Mouse (Mus musculus): Measurements from ENCODE around the gene Il1r1.
"Not testable (repeated sequence)": the region's sequence is repeated elsewhere in the genome, so short reads cannot be mapped to it uniquely, and the experiment has no call there.

The Il1r1 gene

DNA sequence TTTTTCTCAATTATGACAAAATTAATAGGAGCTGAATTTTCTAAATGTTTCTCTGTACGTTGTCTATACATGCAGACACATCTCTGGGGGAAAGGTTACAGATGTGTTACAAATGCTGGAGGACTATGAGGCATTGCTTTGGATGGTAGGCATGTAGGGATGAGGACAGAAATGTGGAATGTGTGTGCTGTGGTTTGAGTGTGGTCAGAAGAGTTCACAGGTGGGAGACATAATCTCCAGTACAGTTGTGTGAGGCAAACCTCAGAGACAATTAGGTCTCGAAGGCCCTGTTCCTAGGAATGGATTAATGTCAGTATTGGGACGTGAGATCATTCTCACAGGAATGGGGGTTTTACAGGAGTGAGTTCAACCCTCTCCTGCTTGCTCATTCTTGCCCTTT is 47.3 kb downstream of the Il1r1 start:
- DNase-seq = no peak

DNA sequence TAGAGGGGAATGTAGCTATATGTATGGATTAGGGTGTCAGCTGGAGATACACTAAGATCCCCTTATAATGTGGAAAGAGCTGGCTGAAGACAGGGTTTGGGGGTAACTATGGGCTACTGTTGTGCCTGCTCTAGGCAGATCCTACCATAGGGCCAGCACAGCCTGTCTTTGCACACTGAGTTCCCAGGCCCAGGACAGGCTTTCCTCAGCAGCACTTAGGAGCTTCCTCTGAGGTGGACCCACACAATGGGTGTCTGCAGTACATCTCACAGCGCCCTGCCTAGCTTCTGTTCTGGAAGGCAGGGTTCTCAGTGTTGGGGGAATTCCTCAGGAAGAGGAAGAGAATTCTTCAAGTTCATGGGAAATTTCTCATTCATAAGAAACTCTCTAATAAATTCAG is 48.6 kb downstream of the Il1r1 start:
- no peak for DNase-seq

DNA sequence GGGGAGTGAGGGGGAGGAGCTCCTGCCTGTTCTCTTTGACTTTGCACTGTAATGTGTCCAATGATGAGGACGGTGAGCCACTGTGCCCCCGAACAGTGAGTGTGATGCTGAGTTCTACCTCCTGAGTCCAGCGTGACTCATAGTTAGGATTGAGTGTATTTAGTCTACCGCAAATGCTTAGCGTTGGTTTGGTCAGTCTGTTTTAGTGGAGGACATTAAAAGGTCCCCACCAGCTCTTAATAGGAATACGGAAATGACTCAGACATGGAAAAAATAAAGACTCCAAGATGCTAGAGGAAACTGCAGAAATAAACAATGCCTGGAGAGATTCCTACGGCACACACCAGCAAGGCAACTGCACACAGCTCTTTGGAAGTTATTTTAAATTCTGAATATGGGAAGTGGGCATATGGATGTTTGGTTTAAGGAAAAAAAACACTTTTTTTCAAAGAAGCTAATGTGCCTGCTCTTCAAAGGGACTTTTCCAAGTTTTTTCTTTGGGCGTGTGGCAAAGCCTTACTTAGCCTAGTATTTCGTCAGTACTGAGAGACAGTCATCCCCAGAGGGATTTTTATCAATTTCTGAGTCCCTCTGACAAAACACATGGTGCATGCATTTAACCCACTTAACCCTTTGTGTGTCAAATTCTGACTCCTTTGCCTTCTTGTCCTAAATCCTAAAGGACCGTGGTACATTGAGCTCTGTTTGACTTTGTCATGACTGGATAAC is 50.6 kb downstream of the Il1r1 start:
- DNase-seq = no peak

DNA sequence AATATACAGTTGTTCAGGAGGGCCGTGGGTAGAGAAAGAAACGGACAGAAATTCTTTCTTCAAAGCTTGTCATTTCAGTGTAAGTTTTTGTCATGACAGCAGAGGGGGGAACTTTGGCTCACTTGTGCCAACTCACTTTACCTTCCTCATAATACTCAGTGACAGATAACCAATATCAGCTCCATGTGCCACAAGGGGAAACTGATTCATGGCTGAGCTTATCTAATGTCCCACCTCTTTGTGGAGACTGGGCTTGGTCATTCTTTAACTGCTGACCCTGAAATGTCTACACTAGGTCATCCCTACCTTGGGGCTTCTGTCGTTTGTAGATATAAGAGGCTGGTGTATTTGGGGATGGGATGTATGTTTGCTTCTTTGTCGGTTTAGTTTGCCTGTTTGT is 53.1 kb downstream of the Il1r1 start:
- DNase-seq = no peak

DNA sequence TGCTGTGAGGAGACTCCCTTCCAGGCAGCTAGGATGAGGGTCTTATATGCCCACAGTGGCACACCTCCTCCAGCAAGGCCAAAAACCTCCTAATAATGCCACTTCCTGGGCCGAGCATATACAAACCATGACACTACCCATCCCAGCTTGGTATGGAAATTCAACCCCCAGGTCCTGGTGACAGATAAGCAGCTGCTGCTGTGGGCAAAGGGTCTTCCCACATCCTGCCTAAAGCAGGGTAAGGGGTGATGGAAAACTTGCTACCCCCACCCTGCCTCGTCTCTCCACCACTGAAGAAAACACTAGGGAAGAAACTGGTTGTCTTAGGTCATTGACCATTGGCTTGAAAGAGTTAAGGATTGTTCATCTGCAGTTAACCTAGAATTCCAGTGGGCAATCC is 53.8 kb downstream of the Il1r1 start:
- no peak for DNase-seq

DNA sequence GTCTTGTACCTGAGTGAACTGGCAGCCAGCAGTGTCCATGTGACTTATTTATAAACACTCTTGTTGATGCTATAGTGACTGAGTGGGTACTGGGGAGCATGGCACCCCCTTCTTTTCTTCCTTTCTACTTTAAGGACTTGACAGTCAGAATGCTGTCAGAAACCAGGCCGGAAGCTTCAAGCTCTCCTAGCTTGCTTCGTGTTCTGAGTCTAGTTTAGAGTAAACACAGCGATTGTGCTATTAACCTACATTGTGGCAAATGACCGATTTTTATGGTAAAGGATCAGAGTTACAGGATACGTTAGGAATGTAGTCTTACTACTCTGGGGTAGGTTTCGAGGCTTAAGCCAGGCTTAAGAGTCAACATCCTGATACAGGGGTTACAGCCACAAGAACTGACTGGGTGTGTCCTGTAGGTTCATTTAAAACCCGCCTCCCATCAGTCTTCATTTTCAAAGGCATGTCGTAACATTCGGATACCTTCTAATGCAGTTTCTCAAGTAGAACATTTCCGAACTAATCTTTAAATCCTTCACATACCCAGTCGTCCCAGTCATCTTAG is 54.4 kb downstream of the Il1r1 start:
- no peak for DNase-seq

DNA sequence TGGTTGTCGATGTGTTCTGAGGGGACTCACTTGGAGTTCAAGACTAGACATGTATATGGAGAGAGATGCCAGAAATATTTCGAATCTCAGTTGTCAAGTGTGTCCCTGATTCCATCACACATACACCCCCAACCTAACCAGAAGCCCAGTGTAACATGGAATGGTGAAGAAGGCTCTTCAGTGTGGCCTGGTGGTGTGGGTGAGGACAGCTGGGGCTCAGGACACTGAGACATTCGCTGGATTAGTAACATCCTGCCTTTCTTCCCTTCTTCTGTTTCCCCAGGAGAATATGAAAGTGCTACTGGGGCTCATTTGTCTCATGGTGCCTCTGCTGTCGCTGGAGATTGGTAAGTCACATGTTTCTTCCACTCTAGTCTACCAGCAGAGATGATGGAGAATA is 57.1 kb downstream of the Il1r1 start:
- DNase-seq = no peak

DNA sequence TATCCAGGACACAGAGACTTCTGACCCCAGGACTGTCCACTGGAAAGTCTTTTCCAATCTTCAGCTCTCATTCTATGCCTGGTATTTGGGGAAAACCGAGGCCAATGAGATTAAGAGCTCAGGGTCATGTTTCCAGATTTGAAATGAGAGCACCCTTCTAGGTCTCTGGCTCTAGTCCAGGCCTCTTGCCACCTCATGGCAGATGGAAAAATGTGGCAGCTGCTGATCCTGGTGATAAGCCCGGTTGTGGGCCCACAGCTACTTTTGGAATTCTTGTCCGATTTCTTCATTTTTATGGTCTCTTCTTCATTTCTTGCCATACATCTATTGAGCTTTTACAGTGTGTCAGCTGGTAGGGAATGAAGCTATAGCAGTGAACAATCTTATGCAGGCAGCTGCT is 57.5 kb downstream of the Il1r1 start:
- no peak for DNase-seq

DNA sequence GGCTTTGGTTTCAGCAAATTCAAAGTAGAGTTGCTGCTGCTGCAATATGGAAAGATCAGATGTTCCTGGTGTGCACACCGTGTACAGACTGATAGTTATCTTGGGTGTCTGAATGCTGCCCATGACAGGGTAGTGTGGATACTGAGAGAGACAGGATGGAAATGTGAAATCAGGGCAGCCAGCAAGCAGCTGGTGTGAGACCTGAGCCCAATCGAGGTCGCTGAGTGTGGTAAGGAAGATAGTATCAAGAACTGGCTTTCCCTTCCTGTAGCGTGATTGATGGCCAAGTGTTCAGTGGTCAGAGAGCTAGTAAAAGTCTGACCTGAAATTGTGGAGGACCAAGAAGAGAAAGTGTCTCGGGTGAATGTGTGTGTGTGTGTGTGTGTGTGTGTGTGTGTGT is 59.1 kb downstream of the Il1r1 start:
- DNase-seq = no peak

DNA sequence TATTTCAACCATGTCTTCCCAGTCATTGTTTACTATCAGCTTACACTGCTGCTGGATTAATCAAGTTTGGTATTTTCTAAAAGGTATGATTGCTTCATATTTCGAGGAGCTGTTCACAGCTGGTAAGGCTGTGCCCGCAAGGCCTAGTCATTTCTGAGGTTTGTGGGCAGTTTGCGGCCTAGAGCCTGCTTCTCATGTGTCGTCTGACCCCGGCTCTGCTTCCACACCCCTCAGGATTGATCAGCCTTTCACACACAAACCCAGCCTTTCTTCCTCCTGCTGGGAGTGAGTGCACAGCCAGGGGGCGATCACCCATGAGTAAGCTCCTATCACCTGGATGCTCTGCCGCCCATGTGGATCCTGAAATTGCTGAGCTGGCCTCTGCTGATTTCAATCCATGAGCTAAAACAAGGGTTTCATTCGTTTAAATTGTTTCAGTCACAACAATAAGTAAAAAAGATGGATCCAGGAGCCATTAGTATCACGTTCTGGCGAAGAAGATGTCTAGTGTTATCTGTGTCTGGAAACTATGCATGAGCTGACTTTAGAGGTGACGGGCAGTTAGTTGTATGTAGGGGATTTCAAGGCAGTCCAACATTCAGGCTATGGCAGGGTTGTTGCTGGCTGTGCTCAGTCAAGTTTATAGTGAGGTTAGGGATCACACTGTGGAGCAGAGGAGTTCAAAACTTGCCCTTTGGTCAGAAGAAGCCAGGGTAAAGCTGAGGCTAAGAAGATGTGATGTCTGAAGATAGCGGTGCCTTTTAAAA is 65.8 kb downstream of the Il1r1 start:
- DNase-seq = no peak

DNA sequence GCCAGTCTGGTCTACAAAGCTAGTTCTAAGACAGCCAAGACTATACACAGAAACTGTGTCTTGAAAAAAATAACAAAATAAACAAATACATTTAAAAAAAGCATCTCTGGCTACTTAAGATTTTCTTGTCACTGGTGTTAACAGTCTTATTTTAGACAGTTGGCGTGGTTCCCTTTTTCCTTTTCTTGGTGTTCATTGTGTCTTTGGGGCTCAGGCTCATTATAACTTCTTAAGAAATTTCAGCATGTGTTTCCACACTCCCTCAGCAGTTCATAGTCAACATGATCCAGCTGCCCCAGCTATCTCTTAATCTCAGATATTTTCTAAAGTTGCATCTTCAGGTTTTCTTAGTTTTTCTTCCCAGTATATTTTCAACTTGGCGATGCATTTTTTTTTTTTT is 67.4 kb downstream of the Il1r1 start:
- no peak for DNase-seq

DNA sequence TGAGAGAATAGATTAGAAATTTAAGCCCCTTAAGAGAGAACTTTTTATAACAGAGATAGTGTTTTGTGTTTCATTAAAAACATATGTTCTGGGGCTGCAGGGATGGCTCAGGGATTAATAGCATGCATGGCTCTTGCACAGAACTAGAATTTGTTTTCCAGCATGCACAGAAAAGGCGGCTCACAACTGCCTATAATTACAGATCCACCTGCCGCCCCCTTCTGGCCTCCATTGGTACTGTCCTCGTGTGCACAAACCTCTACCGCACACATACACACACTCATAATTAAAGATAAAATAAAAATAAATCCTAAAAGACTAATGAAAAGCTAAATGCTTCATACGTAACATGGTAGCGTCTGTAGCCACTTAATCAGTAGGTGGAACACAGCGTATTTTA is 69.0 kb downstream of the Il1r1 start:
- no peak for DNase-seq

DNA sequence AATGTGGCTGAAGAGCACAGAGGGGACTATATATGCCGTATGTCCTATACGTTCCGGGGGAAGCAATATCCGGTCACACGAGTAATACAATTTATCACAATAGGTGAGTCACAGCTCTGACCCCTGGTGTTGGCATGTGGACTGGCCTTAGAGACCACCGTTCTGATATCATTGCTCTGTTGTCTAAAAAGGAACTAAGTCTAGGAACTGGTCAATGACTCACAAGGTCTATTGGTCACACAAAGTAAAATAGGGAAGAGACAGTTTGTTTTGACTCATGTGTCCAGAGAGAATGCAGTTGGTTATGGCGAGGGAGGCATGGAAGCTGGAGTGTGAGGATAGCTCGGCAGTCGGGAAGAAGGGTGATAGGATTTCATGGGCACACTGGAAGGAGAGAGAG is 69.9 kb downstream of the Il1r1 start:
- DNase-seq = no peak

DNA sequence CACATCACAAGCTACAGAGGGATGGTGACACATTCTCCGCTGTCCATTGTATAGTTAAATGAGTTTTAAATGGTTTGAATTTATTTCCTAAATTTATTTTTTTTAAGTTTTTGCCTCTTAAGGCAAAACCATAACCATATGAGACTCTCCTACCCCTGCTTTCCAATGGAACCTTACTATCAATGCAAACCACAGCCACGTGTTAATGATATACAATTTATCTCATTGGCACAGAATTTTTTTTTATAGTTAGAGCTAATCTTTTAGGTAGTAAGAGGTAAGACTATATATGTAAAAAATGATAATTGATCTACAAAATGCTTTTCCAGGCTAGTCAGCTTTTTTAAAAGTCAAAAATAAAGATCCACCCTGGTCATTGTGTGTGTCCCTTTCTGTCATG is 73.2 kb downstream of the Il1r1 start:
- DNase-seq = no peak

DNA sequence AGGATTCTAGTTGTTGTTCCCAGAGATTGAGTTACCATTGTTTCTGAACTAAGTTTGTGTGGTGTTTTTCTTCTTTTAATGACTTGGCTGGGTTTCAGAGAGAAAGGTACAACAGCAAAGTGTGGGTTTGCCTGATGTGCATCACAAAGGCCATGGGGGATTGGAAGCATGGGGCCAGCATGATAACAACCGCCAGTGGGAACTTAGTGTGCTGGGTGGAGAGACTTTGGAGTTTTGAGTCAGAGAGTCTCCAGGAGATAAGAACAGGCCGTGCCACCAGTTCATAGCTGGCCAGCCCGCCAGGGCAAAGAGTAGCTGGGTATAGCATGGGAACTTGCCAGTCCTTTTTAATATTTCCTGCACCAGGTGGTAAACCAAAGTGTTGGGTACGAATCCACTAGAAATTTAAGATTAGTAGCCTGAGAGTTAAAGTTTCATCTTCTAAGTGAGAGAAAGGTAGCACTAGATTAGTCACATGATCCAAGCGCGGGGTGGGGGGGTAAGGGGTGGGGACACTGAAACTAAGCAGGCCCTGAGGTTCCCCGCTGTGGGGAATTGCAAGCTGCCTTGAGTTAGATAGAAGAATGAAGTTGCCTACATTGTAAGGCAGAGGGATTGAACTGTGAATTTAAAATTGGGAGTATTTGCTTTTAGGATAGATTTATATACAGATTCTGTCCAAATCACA is 78.4 kb downstream of the Il1r1 start:
- DNase-seq = no peak

DNA sequence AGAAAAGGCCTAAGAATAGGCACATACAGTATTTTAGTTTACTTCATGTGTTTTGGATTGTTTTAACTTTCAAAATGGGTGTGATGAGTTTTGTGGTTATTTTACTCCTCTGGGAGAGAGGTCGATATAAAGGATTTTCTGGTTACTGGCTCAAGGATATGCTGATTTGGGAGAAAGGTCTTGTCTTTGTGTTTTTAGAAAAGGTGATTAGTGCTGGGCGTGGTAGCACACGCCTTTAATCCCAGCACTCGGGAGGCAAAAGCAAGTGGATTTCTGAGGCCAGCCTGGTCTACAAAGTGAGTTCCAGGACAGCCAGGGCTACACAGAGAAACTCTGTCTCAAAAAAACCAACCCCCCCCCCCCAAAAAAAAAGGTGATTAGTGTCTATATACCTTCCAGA is 79.4 kb downstream of the Il1r1 start:
- DNase-seq = not testable (repeated sequence)

DNA sequence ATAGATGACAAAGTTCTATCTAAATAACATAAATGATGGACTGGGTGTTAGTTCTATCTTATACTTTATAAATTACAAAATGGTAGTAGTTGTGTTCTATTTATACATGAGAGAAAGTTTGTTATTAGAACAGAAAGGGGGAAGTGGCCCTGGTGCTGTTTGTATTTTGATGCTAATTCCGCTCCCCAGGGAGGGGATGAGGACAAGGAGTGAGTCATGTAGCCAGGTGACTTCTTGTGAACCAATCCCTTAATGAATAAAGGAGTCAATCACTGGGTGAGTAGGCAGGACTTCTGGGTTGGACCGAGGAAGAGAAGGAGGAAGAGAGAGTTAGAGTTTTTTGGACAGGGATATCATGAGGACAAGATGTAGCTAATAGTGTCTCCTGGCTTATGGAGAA is 81.2 kb downstream of the Il1r1 start:
- DNase-seq = no peak

DNA sequence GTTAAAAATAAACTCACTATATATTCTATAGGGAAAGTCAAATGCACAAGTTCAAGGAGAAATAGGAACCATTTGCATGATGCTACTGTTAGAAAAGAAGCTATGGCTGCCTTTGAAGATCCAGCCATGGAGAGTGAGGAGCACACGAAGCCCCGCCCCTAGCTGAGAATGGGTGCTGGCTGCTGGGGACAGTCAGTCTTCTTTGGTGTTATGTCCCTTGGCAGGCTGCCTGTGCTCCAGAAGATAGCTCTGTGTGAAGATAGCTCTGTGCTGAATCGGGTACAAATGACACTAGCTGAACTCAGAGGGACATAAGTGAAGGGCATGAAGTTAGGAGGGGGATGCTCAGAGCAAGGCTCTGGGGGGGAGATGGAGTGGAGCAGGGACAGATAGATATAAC is 86.2 kb downstream of the Il1r1 start:
- no peak for DNase-seq

DNA sequence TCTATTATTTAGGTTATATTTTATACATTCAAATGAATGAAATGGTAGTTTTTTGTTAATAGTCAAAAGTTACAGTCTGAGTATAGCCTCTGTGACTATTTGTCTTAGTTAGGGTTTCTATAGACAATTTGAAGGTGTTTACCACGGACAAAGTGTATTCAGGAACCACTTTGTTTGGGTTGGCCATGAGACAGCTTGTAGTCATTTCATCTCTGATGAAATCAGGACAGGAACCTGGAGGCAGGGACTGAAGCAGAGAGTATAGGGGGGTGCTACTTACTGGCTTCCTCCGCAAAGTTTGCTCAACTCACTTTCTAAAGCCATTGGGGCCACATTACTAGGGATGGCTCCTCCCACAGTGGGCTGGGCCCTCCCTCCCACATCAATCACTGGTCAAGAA is 86.7 kb downstream of the Il1r1 start:
- DNase-seq = no peak

DNA sequence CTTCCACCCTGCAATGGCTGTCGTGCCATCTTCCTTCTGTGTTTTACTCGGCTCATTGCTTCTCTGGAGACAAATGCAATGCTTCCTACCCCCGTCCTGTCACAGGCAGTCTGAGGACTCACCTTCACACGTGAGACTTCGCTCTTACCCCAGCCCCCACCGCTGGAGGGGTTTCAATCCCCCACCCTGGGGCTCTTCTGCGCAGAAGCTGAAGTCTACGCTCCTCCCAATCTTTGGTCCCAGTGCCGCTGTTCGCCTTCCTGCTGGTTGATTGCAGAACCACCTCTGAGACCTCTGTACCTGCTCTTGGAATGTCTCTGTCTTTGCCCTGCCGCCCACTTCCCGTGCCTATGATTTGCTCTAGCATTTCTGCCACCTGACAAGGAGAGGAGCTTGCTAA is 89.1 kb downstream of the Il1r1 start:
- DNase-seq = no peak

DNA sequence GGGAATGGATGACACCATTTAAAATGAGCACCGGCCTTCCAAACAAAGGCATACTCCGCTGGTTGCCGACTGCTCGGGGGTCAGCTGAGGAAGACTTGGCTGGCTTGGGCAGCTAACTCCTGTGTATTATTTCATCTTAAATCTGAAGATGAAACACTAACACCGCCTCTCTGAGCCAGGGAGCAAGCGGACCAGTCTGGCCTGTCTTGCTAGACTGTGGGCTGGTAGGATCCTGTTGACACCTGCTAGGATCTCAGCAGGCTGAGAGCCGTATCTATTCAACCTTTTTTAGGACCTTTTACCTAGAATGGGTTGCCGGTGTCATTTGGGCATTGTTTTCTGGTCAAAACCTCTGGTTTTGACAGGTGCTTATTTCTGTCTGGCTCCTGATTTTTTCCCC is 92.8 kb downstream of the Il1r1 start:
- no peak for DNase-seq

DNA sequence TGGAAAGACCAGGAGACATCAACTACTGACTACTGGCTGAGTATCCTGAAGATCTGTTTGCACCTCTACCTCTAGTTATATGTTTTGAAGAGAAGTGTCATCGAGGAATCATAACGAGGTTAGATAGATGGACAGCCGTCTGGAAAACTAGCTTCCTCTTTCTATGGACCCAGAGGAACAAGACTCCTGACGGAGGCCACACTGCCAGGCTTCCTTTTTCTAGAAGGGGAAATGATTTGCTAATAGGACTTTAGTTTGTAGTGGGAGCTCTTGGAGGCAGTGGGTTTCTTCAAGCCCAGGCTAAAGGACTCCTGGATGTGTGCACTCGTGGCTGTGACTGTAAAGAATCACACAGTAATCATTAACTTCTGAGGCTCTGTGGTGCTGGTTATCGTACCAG is 96.9 kb downstream of the Il1r1 start:
- no peak for DNase-seq

DNA sequence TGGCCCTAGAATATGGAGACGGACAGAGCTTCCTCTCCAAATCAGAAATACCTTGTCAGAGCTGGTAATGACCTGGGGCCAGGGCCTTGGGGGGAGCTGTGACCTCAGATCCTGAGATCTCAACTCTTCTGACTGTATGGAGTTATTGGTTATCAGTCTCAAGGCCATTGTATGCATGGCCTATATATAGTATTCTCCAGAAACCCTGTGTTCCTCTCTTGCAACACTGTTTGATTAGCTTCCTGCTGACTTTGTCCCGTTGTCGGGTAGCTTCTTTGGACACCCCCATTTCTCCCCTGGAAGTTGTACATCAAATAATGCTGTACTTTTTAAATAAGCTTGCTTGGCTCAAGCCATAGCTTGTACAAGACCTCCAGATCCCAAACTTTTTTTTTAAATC is 97.7 kb downstream of the Il1r1 start:
- DNase-seq = no peak

DNA sequence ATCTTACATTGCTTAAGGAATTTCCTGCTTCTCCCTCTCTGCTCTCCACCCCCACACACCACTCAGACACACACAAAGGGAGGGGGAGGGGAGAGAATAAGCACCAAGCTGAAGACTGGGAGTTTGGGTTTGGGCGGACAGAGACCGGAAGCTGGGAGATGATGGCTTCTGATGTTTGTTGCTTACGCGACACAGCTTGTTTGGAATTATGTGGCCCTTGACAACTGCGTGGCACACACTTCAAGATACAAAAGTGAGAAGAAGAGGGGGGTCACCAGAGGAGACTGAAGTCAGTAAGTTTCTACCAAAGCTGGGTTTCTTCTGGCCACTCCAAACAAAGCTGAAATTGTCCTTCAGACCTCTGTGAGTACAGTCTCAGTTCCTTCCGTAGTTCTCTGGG is 99.6 kb downstream of the Il1r1 start, which contains the start of gene Il1rl2:
Gene Il1rl2 (plus strand): TSS at position 154 of the 400 bp plus-strand sequence.
- DNase-seq = no peak

Measured in cerebellum, postnatal 25 days (tissue).